Mouse (Mus musculus): ENCODE results near the gene Lrrc2. TPM values are rescaled to one million over a fixed set of nuclear protein-coding genes. Genes with fewer than 3 reads are reported as not detected.

Gene Lrrc2
- polyA plus RNA-seq, 1 experiment from 2014 or later: 0.32 TPM

DNA sequence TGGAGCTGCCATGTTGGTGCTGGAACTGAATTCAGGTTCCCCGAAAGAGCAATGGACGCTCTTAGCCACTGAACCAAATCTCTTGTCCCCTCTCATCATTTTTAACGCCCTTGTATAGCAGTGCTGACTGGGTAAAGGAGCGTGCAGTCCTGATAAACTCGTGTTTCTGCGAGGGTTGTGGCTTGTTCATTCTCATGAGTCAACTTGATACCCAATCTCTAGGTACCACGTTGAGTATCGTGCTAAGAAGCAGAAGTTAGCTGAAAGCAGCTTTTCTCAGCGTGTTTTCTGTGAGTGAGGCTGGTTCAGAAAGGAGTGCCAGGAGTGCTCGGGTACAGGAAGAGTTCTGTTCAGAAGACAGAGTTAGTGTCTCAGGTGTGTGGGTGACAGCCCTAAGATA lies 75.4 kb downstream of the Lrrc2 start:
- H3K27ac ChIP-seq: no peak overlapping the region
- H3K4me1 ChIP-seq: no peaks in the 10 kb centered on the region
- WGBS: 88% methylated on average over 10 of the region's 10 CpGs
- H3K4me3 ChIP-seq: no peak overlapping the region
- H3K27me3 ChIP-seq: no peaks in the 10 kb centered on the region
- no peak overlapping the region for H3K9ac ChIP-seq
- no peaks in the 10 kb centered on the region for H3K36me3 ChIP-seq
- no peak overlapping the region for H3K4me2 ChIP-seq
- no peaks in the 10 kb centered on the region for H3K9me3 ChIP-seq
- ATAC-seq (ENCODE audit: insufficient number of reproducible peaks, low FRiP score, low TSS enrichment, low read depth): no peak

Small RNAs within 50 kb of the gene (microRNA-seq; reads per million reads assigned to microRNA genes)
- not detected for gene Gm24269

Other genes with a start within 250 kb of the Lrrc2 start
- 16.3 and 125 TPM in 2 replicates for gene Myl3, start 209.7 kb upstream of the Lrrc2 start, polyA plus RNA-seq (2015; fragmentation: Nextera tagmentation; extraction: Ambion mirVana)
- 82.6 and 110 TPM in 2 replicates for gene Pth1r, start 204.4 kb upstream of the Lrrc2 start, polyA plus RNA-seq (2015; fragmentation: Nextera tagmentation; extraction: Ambion mirVana)
- not detected in 2 replicates for gene Prss42, start 153.4 kb upstream of the Lrrc2 start, polyA plus RNA-seq (2015; fragmentation: Nextera tagmentation; extraction: Ambion mirVana)
- gene Prss44, start 137.6 kb upstream of the Lrrc2 start, polyA plus RNA-seq (2015; fragmentation: Nextera tagmentation; extraction: Ambion mirVana): not detected in 2 replicates
- gene Prss43, start 124.9 kb upstream of the Lrrc2 start, polyA plus RNA-seq (2015; fragmentation: Nextera tagmentation; extraction: Ambion mirVana): not detected in 2 replicates
- not detected in 2 replicates for gene Prss45, start 117.0 kb upstream of the Lrrc2 start, polyA plus RNA-seq (2015; fragmentation: Nextera tagmentation; extraction: Ambion mirVana)
- gene Prss46, start 107.0 kb upstream of the Lrrc2 start, polyA plus RNA-seq (2015; fragmentation: Nextera tagmentation; extraction: Ambion mirVana): not detected in 2 replicates
- 0.32 and 0.46 TPM in 2 replicates for gene Prss50, start 93.6 kb upstream of the Lrrc2 start, polyA plus RNA-seq (2015; fragmentation: Nextera tagmentation; extraction: Ambion mirVana)
- gene Als2cl, start 71.7 kb upstream of the Lrrc2 start, polyA plus RNA-seq (2015; fragmentation: Nextera tagmentation; extraction: Ambion mirVana): 2.8 and 3.7 TPM in 2 replicates
- gene Tmie, start 71.4 kb upstream of the Lrrc2 start, polyA plus RNA-seq (2015; fragmentation: Nextera tagmentation; extraction: Ambion mirVana): 0.93 and 1.1 TPM in 2 replicates
- not detected in 2 replicates for gene Fam240a, start 34.7 kb upstream of the Lrrc2 start, polyA plus RNA-seq (2015; fragmentation: Nextera tagmentation; extraction: Ambion mirVana)
- gene Tdgf1, start 5.4 kb upstream of the Lrrc2 start, polyA plus RNA-seq (2015; fragmentation: Nextera tagmentation; extraction: Ambion mirVana): 0.56 and 0.69 TPM in 2 replicates
- not detected in 2 replicates for gene Rtp3, start 39.0 kb downstream of the Lrrc2 start, polyA plus RNA-seq (2015; fragmentation: Nextera tagmentation; extraction: Ambion mirVana)
- 2.0 and 5.3 TPM in 2 replicates for gene Ltf, start 67.7 kb downstream of the Lrrc2 start, polyA plus RNA-seq (2015; fragmentation: Nextera tagmentation; extraction: Ambion mirVana)
- gene Ccrl2, start 106.0 kb downstream of the Lrrc2 start, polyA plus RNA-seq (2015; fragmentation: Nextera tagmentation; extraction: Ambion mirVana): 1.1 and 1.2 TPM in 2 replicates
- 39.1 and 39.7 TPM in 2 replicates for gene Lrrfip2, start 166.0 kb downstream of the Lrrc2 start, polyA plus RNA-seq (2015; fragmentation: Nextera tagmentation; extraction: Ambion mirVana)

All from limb, embryonic 15.5 days (tissue).